Mouse (Mus musculus) limb, embryonic 10.5 days (tissue): ENCODE measurements around the gene H3f3a. TPM values are rescaled to one million over a fixed set of nuclear protein-coding genes. Genes with fewer than 3 reads are reported as not detected.

ENCODE experiments used
- DNase-seq: peaks from one replicate; pipeline ENCODE4 v3.0.0-alpha.2; 2017; ENCODE audit warnings: low spot score
- H3K27ac ChIP-seq: fragments of 300-500 bp; sonication (generic); 2 replicates; pipeline ENCODE4 v1.5.1; 2016; ENCODE audit warnings: mild to moderate bottlenecking
- H3K27me3 ChIP-seq: fragments of 300-500 bp; sonication (generic); 2 replicates; pipeline ENCODE4 v1.6.1; 2016; ENCODE audit warnings: low read depth, mild to moderate bottlenecking; ENCODE audit not compliant: poor library complexity, severe bottlenecking
- H3K36me3 ChIP-seq: fragments of 300-500 bp; sonication (generic); 2 replicates; pipeline ENCODE4 v1.6.1; 2016; ENCODE audit warnings: mild to moderate bottlenecking, moderate library complexity
- H3K4me1 ChIP-seq: fragments of 300-500 bp; sonication (generic); 2 replicates; pipeline ENCODE4 v1.6.1; 2016
- H3K4me3 ChIP-seq: fragments of 300-500 bp; sonication (generic); 2 replicates; pipeline ENCODE4 v1.5.1; 2016; ENCODE audit warnings: mild to moderate bottlenecking, moderate library complexity
- H3K9me3 ChIP-seq: fragments of 300-500 bp; sonication (generic); replicated peaks from 2 replicates; pipeline ENCODE4 v1.6.1; 2016; ENCODE audit warnings: mild to moderate bottlenecking
- WGBS: fragments of 180-500 bp; shearing (Covaris S2); methylation state at CpG from one replicate; pipeline ENCODE4 v1.1.7; 2016; 5-methylcytosine and 5-hydroxymethylcytosine counted together
- polyA plus RNA-seq: library from polyadenylated mRNA; unstranded; fragments of >200 nt; fragmentation: Nextera tagmentation; extraction: Ambion mirVana; gene quantifications from 2 replicates; pipeline ENCODE4 v1.2.1, GENCODE M21; 2016

Gene H3f3a
- polyA plus RNA-seq, 1 experiment from 2014 or later = 2,929 TPM

- DNase-seq = no peak
- Histone ChIP-seq H3K4me3 (no peak overlapping the region), H3K4me1 (peaks cover 2% of the 10 kb centered on the region), H3K27me3 (peaks cover 6% of the 10 kb centered on the region), H3K9me3 (no peaks in the 10 kb centered on the region), H3K27ac (no peak overlapping the region), H3K36me3 (peaks cover 22% of the 10 kb centered on the region)
- 92% methylated on average over 7 of the region's 7 CpGs for WGBS
These were observed 55.7 kb downstream of the H3f3a start for GRCm38 (mm10) chr1:180757956-180758520.

DNA sequence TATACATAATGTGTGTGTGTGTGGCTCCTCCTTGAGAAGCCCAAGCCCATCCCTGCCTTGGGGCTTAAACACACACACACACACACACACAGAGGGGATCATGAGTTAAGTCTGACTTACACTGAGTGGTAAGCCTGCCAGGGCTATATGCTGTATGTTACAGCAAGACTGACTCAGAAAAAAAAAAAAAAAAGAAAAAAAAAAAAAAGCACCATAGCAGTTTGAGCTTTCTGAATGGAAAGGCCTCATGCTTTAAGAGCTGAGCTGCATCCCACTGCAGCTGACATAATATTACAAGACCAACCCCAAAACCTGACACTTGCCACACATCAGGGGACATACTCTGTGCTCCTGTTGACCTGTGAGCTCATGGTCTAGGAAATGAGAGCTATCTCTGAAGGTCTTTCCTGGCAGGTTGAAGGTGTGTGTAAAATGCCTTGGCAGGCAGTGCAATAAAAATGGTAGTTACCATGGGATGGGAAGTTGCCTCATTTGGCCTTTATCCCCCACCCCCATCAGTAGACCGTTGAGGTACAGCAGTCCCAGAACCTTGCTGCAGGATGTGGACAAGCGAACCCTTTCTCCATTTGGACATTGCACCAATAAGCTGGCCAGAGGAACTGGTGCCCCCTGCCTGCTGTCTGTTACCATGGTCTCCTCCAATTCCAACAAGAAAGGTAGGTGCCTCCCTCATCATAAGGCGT is 56.3 kb downstream of the H3f3a start:
- Histone ChIP-seq H3K9me3 (no peaks in the 10 kb centered on the region), H3K4me3 (no peak overlapping the region), H3K36me3 (peaks cover 28% of the 10 kb centered on the region), H3K27me3 (no peaks in the 10 kb centered on the region; the same call in 1 of the 2 replicates), H3K27ac (no peak overlapping the region), H3K4me1 (no peaks in the 10 kb centered on the region)
- DNase-seq = no peak
- WGBS = 87% methylated on average over 3 of the region's 3 CpGs

DNA sequence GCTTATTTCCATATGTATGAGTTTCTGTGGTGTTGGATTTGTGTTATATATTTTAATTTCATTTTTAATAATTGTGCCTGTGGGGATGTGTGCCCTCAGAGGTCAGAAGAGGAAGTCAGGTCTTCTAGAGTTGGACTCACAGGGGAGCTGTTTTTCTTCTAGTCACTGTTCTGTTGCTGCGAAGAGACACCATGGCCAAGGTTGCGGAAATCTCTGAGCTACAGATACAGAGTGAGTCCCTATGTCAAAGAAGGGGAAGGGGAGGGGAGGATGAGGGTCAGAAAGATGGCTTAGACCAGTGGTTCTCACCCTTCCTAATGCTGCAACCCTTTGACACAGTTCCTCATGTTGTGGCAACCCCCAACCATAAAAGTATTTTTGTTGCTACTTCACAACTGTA is 57.0 kb downstream of the H3f3a start:
- no peak for DNase-seq
- H3K9me3 ChIP-seq = no peaks in the 10 kb centered on the region
- H3K4me1 ChIP-seq = no peaks in the 10 kb centered on the region
- no peak overlapping the region for H3K27ac ChIP-seq
- WGBS = 93% methylated on average over 2 of the region's 2 CpGs
- H3K36me3 ChIP-seq = peaks cover 35% of the 10 kb centered on the region
- H3K27me3 ChIP-seq = no peaks in the 10 kb centered on the region
- H3K4me3 ChIP-seq = no peak overlapping the region

DNA sequence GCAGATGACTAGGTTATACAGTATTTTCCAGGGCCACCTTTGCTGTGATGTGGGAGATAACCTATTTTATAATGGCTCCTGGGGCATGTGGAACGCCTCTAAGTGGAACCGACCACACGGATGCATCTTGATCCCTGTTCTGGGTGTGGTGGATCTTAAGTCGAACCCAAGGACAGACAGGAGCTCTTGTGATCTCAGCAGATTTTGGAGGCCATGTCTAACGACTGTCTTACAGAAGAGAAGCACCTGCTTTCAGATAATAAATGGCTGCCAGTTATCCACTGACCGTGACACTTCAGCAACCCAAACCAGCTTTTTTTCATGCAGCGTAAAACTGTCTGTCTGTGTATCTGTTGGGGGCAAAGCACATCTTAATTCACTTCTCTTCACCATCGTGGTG is 59.4 kb downstream of the H3f3a start:
- 91% methylated on average over 8 of the region's 8 CpGs for WGBS
- H3K4me1 ChIP-seq = no peaks in the 10 kb centered on the region
- no peak for DNase-seq
- no peak overlapping the region for H3K27ac ChIP-seq
- H3K4me3 ChIP-seq = no peak overlapping the region
- H3K27me3 ChIP-seq = no peaks in the 10 kb centered on the region
- H3K36me3 ChIP-seq = peaks cover 52% of the 10 kb centered on the region
- no peaks in the 10 kb centered on the region for H3K9me3 ChIP-seq

GRCm38 (mm10) chr1:180752115-180752514 is 61.6 kb downstream of the H3f3a start:
- Histone ChIP-seq H3K36me3 (peaks cover 74% of the 10 kb centered on the region), H3K27ac (no peak overlapping the region), H3K4me3 (no peak overlapping the region), H3K4me1 (no peaks in the 10 kb centered on the region), H3K27me3 (no peaks in the 10 kb centered on the region), H3K9me3 (no peaks in the 10 kb centered on the region)
- 94% methylated on average over 11 of the region's 11 CpGs for WGBS
- DNase-seq = no peak

Other genes starting within 250 kb of the H3f3a start
- 267 and 278 TPM in 2 replicates for gene Parp1, start 245.0 kb downstream of the H3f3a start, polyA plus RNA-seq
- gene Lin9, start 172.8 kb downstream of the H3f3a start, polyA plus RNA-seq = 18.3 and 24.9 TPM in 2 replicates
- 0.09 and 0.28 TPM in 2 replicates for gene Mixl1, start 116.9 kb downstream of the H3f3a start, polyA plus RNA-seq
- gene Acbd3, start 87.9 kb downstream of the H3f3a start, polyA plus RNA-seq = 17.0 and 19.2 TPM in 2 replicates
- 46.7 and 50.8 TPM in 2 replicates for gene Sde2, start 37.2 kb upstream of the H3f3a start, polyA plus RNA-seq
- gene Lefty2, start 79.2 kb upstream of the H3f3a start, polyA plus RNA-seq = not detected in 2 replicates
- gene Pycr2, start 90.3 kb upstream of the H3f3a start, polyA plus RNA-seq = 163 and 166 TPM in 2 replicates
- gene Lefty1, start 121.1 kb upstream of the H3f3a start, polyA plus RNA-seq = 0.23 and 0.33 TPM in 2 replicates
- 2.9 and 6.2 TPM in 2 replicates for gene Tmem63a, start 128.4 kb upstream of the H3f3a start, polyA plus RNA-seq
- 0.87 and 1.4 TPM in 2 replicates for gene Ephx1, start 207.0 kb upstream of the H3f3a start, polyA plus RNA-seq
- not detected in 2 replicates for gene 9130409I23Rik, start 237.3 kb upstream of the H3f3a start, polyA plus RNA-seq